Comparison of ENCODE assay signal across 8 mouse cellular contexts in genomic region chr16:96127657-96128344, GRCm38 (mm10). TPM values are rescaled to one million over a fixed set of nuclear protein-coding genes. Genes with fewer than 3 reads are reported as not detected.
DNase-seq lines count a peak whose midpoint lies in the region; ATAC-seq lines count a peak whose summit lies in the region.

Gene Hmgn1, minus strand, starts transcription at chr16:96127729.

- H3K9ac ChIP-seq in heart, embryonic 13.5 days = peak within 1 kb of the TSS; percentile 97
- H3K9ac ChIP-seq in liver, embryonic 12.5 days = peak within 1 kb of the TSS; percentile 84
- peak within 1 kb of the TSS; percentile 86 for H3K9ac ChIP-seq in stomach, embryonic 15.5 days

- peak; percentile 41; the same call in 1 of the 2 replicates for ATAC-seq in erythroid progenitor cell, adult 5-6 weeks (replicated peaks; ENCODE audit: low FRiP score, poor library complexity, severe bottlenecking)
- peak; percentile 95 for ATAC-seq in heart, embryonic 13.5 days (ENCODE audit: extremely low read depth, insufficient number of reproducible peaks, low FRiP score, low TSS enrichment)
- ATAC-seq in liver, embryonic 12.5 days = peak; percentile 91
- peak; percentile 96 for ATAC-seq in stomach, embryonic 15.5 days (ENCODE audit: insufficient read depth, low FRiP score, low read depth)

- no peaks in the 10 kb centered on the region for H3K27me3 ChIP-seq in heart, embryonic 13.5 days (replicated peaks)
- peaks cover 19% of the 10 kb centered on the region for H3K27me3 ChIP-seq in liver, embryonic 12.5 days (replicated peaks)
- H3K27me3 ChIP-seq in stomach, embryonic 15.5 days (replicated peaks) = no peaks in the 10 kb centered on the region

- H3K36me3 ChIP-seq in heart, embryonic 13.5 days = peaks cover 40% of the 10 kb centered on the region
- H3K36me3 ChIP-seq in liver, embryonic 12.5 days = peaks cover 39% of the 10 kb centered on the region
- H3K36me3 ChIP-seq in stomach, embryonic 15.5 days = peaks cover 27% of the 10 kb centered on the region

- peaks cover 31% of the 10 kb centered on the region for H3K4me1 ChIP-seq in heart, embryonic 13.5 days
- H3K4me1 ChIP-seq in liver, embryonic 12.5 days = peaks cover 28% of the 10 kb centered on the region
- H3K4me1 ChIP-seq in stomach, embryonic 15.5 days = peaks cover 14% of the 10 kb centered on the region

- H3K9me3 ChIP-seq in heart, embryonic 13.5 days = no peaks in the 10 kb centered on the region
- H3K9me3 ChIP-seq in liver, embryonic 12.5 days (replicated peaks) = no peaks in the 10 kb centered on the region
- H3K9me3 ChIP-seq in stomach, embryonic 15.5 days = no peaks in the 10 kb centered on the region

- H3K27ac ChIP-seq in heart, embryonic 13.5 days (replicated peaks) = peak within 1 kb of the TSS; percentile 98
- peak within 1 kb of the TSS; percentile 77 for H3K27ac ChIP-seq in liver, embryonic 12.5 days
- H3K27ac ChIP-seq in stomach, embryonic 15.5 days = peak within 1 kb of the TSS; percentile 97

- peak; percentile 94 for DNase-seq in CD4-positive helper T cell, adult 2 months (ENCODE audit: low read depth, low spot score)
- peak; percentile 95 for DNase-seq in brain, embryonic 18.5 days (ENCODE audit: low read depth, low spot score)
- DNase-seq in kidney, postnatal 10 days = peak; percentile 99
- DNase-seq in natural killer cell, adult 2 months (ENCODE audit: low spot score in 2 of 2) = peak; percentile 73 to 92

- H3K4me2 ChIP-seq in heart, embryonic 13.5 days = peak within 1 kb of the TSS; percentile 82
- H3K4me2 ChIP-seq in liver, embryonic 12.5 days = peak within 1 kb of the TSS; percentile 98
- H3K4me2 ChIP-seq in stomach, embryonic 15.5 days = peak within 1 kb of the TSS; percentile 59

- under 1% methylated on average over 61 of the region's 72 CpGs for WGBS in heart, embryonic 13.5 days
- WGBS in liver, embryonic 12.5 days (ENCODE audit: insufficient replicate concordance) = under 1% methylated on average over 58 of the region's 72 CpGs
- 0% methylated on average over 62 of the region's 72 CpGs for WGBS in stomach, embryonic 15.5 days

- peak within 1 kb of the TSS; percentile 95 for H3K4me3 ChIP-seq in heart, embryonic 13.5 days
- peak within 1 kb of the TSS; percentile 81 for H3K4me3 ChIP-seq in liver, embryonic 12.5 days
- peak within 1 kb of the TSS; percentile 92 for H3K4me3 ChIP-seq in stomach, embryonic 15.5 days (replicated peaks)

RNA-seq across cellular contexts. Expression of gene Hmgn1, which starts in this region (rescaled TPM):
- 33.5 and 60.5 TPM in 2 replicates for total RNA-seq in erythroid progenitor cell, adult 5-6 weeks (2015; ENCODE audit: low replicate concordance)
- 9.1 and 16.9 TPM in 2 replicates for total RNA-seq in erythroid progenitor cell, adult 5-6 weeks (2017; ENCODE audit: low replicate concordance)
- polyA plus RNA-seq in heart, embryonic 13.5 days (2015; fragmentation: Nextera tagmentation; extraction: Ambion mirVana) = 348 and 374 TPM in 2 replicates
- polyA plus RNA-seq in liver, embryonic 12.5 days (2016; fragmentation: Nextera tagmentation; extraction: Ambion mirVana) = 238 and 246 TPM in 2 replicates
- 476 and 575 TPM in 2 replicates for polyA plus RNA-seq in stomach, embryonic 15.5 days (2015; fragmentation: Nextera tagmentation; extraction: Ambion mirVana)

Comparison
In these comparisons a context has a peak if more than half of its experiments do, and no peak if none do; other contexts are left out.
1. Peak in every context shown above with its lines: DNase-seq, ATAC-seq, H3K4me3 ChIP-seq and H3K27ac ChIP-seq.
2. ATAC-seq: peak in every context shown above with its lines; median percentile 96 in stomach, embryonic 15.5 days; 95 in heart, embryonic 13.5 days; 91 in liver, embryonic 12.5 days; 41 in erythroid progenitor cell, adult 5-6 weeks.